Mouse (Mus musculus) embryonic fibroblast, embryonic 13.5 days (primary cell): ENCODE measurements around the gene Nptx1. TPM values are rescaled to one million over a fixed set of nuclear protein-coding genes. Genes with fewer than 3 reads are reported as not detected.
A peak's percentile ranks its signal among the peaks of the same experiment; 100 is the strongest.

Experiments used
- H3K27ac ChIP-seq: 2 replicates; pipeline ENCODE4 v1.5.1; 2012; ENCODE audit warnings: low read length, control low read depth, inconsistent platforms; ENCODE audit not compliant: insufficient read depth
- H3K4me1 ChIP-seq: 2 replicates; pipeline ENCODE4 v1.6.1; 2011; ENCODE audit warnings: low read length; ENCODE audit not compliant: control insufficient read depth, insufficient read depth
- H3K4me3 ChIP-seq: 2 replicates; pipeline ENCODE4 v1.5.1; 2011; ENCODE audit warnings: mild to moderate bottlenecking, control low read depth, low read length; ENCODE audit not compliant: insufficient read depth
- CTCF ChIP-seq: IDR thresholded peaks from 2 replicates; pipeline ENCODE4 v1.5.1; 2011; ENCODE audit warnings: mild to moderate bottlenecking, control low read depth, low read length, moderate library complexity, borderline replicate concordance; ENCODE audit not compliant: insufficient read depth
- POLR2A ChIP-seq: IDR thresholded peaks from 2 replicates; pipeline ENCODE4 v1.6.1; 2011; ENCODE audit warnings: low read depth, mild to moderate bottlenecking, control low read depth, low read length, moderate library complexity
- polyA plus RNA-seq: library from polyadenylated mRNA; stranded (reverse); fragments of >200 nt; gene quantifications from 2 replicates; pipeline ENCODE4 v1.2.4, GENCODE M21; 2011; ENCODE audit warnings: low read depth; ENCODE audit not compliant: missing spikeins, insufficient read length

Gene Nptx1
- polyA plus RNA-seq, 1 experiment: 1.2 TPM

GRCm38 (mm10) chr11:119497451-119497850 is 50.1 kb downstream of the Nptx1 start:
- Histone ChIP-seq H3K27ac (no peak overlapping the region), H3K4me3 (no peak overlapping the region), H3K4me1 (no peaks in the 10 kb centered on the region)
- no peak for TF ChIP-seq CTCF
- TF ChIP-seq POLR2A: no peak

DNA sequence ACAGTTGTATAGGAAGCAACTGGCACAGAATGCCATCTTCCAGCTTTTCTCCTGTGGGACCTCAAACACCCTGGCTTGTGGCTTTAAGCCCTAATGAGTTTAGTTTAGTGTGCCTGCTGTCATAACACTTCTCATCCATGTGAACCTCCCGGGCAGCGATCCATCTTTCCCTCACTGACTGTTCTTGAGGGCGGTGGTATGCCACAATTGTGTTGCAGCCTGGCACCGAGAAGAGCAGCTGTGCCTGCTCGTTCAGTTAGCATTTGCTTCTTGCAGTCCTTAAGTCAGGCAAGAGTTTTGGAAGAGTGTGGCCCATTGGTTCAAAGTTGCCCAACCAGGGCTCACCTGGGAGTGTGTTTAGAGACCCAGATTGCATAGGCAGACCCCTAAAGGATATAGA is 51.4 kb downstream of the Nptx1 start:
- Histone ChIP-seq H3K4me3 (no peak overlapping the region), H3K27ac (no peak overlapping the region)
- TF ChIP-seq POLR2A (no peak), CTCF (no peak)

DNA sequence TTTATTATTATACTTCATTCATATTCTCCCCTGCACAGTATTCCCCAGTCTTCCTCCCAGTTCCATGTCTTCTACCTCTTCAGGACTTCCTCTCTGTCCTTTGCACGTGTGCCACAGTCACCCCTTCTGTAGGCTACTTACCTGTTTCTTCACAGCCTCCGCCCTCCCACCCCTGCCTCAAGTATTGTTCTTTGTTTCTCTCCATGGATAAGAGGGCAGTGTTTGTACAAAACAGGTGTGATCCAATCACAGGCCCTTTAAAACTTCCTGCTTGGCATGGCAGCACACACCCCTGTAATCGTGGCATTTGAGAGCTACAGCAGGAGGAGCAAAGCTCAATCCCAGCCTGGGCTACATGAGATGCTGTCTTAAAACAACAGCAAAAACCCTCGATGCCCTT is 54.0 kb downstream of the Nptx1 start:
- Histone ChIP-seq H3K4me1 (no peaks in the 10 kb centered on the region), H3K27ac (no peak overlapping the region), H3K4me3 (no peak overlapping the region)
- TF ChIP-seq POLR2A: no peak
- TF ChIP-seq CTCF: no peak

More for the DNA sequence above, 51.4 kb downstream of the Nptx1 start:
- H3K4me1 ChIP-seq: no peaks in the 10 kb centered on the region

GRCm38 (mm10) chr11:119492830-119493229 is 54.7 kb downstream of the Nptx1 start:
- no peak overlapping the region for H3K4me3 ChIP-seq

GRCm38 (mm10) chr11:119491690-119492087 is 55.9 kb downstream of the Nptx1 start:
- no peak for TF ChIP-seq CTCF
- TF ChIP-seq POLR2A: no peak; the same call in 1 of the 2 replicates
- Histone ChIP-seq H3K4me1 (no peaks in the 10 kb centered on the region), H3K4me3 (peak overlapping the region; percentile 73), H3K27ac (no peak overlapping the region)

More at GRCm38 (mm10) chr11:119492830-119493229, 54.7 kb downstream of the Nptx1 start:
- Histone ChIP-seq H3K27ac (no peak overlapping the region), H3K4me1 (no peaks in the 10 kb centered on the region)
- TF ChIP-seq POLR2A: no peak
- TF ChIP-seq CTCF: no peak

- TF ChIP-seq CTCF (peak; percentile 86), POLR2A (peak; percentile 71)
- Histone ChIP-seq H3K27ac (peak within 1 kb of the TSS; percentile 62), H3K4me3 (peak within 1 kb of the TSS; percentile 79), H3K4me1 (no peaks in the 10 kb centered on the region)
Measured at GRCm38 (mm10) chr11:119490861-119491689, 56.5 kb downstream of the Nptx1 start, which contains the start of gene Endov. Gene Endov, plus strand, starts transcription at chr11:119491347.

Other genes starting within 250 kb of the Nptx1 start
- 144 and 153 TPM in 2 replicates for gene Eif4a3, start 247.7 kb downstream of the Nptx1 start, polyA plus RNA-seq
- gene Card14, start 240.0 kb downstream of the Nptx1 start, polyA plus RNA-seq: not detected in 2 replicates
- 16.1 and 17.3 TPM in 2 replicates for gene Sgsh, start 192.2 kb downstream of the Nptx1 start, polyA plus RNA-seq
- gene Slc26a11, start 192.2 kb downstream of the Nptx1 start, polyA plus RNA-seq: 9.0 and 10.8 TPM in 2 replicates
- 48.6 and 61.2 TPM in 2 replicates for gene Rnf213, start 154.7 kb downstream of the Nptx1 start, polyA plus RNA-seq
- gene Endov, start 56.4 kb downstream of the Nptx1 start, polyA plus RNA-seq: 9.7 and 15.2 TPM in 2 replicates
- gene Rptor, start 55.2 kb upstream of the Nptx1 start, polyA plus RNA-seq: 31.7 TPM in 2 replicates